Mouse (Mus musculus): ENCODE measurements around the gene Aoc2.
"Not testable (repeated sequence)": the region's sequence is repeated elsewhere in the genome, so short reads cannot be mapped to it uniquely, and the experiment has no call there.

Aoc2 gene

GRCm38 (mm10) chr11:101353436-101353835, 28.6 kb downstream of the Aoc2 start:
- intact Hi-C loops (cut with DNase I) = no loop called here

DNA sequence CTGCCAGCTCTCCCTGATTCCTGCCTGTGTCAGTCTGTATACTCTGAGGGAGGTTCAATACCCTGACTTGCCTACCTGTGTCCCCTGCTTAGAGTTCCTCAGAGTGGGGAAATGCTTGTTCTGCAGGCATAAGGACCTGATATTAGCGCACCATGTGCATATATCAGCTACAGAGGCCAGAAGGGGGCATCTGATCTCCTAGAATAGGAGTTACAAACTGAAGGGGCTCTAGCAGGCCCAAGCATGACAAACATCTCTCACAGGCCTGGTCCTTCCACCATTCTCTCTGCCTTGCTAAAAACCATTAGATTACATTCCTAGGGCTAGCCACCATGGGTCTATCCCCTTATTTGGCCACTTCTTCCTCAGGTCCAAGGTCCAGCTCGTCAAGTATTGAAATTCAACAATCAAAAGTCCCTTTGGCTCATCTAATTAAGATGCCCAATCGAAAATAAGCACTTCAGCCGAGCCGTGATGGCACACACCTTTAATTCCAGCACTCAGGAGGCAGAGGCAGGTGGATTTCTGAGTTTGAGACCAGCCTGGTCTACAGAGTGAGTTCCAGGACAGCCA, 29.7 kb downstream of the Aoc2 start:
- intact Hi-C loops (cut with DNase I) = no loop called here

DNA sequence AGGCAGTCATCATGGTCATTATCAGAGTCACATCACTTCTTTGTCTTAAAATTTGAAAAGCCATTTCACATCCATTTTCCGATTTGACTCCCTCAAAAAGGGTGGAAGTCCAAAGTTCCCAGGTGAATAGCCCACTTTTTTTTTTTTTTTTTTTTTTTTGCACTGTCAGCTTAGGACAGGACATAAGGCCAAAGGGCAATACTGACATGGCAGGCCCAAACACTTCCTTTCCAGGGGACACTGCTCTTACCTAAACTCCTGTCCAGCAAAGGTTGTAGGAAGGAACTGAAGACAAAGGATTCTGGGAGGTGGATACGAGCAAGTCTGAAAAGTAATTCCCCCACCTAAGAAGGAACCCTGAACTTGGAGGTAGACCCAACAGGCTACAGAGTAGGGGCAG, 31.1 kb downstream of the Aoc2 start:
- intact Hi-C loops (cut with DNase I) = no loop called here

DNA sequence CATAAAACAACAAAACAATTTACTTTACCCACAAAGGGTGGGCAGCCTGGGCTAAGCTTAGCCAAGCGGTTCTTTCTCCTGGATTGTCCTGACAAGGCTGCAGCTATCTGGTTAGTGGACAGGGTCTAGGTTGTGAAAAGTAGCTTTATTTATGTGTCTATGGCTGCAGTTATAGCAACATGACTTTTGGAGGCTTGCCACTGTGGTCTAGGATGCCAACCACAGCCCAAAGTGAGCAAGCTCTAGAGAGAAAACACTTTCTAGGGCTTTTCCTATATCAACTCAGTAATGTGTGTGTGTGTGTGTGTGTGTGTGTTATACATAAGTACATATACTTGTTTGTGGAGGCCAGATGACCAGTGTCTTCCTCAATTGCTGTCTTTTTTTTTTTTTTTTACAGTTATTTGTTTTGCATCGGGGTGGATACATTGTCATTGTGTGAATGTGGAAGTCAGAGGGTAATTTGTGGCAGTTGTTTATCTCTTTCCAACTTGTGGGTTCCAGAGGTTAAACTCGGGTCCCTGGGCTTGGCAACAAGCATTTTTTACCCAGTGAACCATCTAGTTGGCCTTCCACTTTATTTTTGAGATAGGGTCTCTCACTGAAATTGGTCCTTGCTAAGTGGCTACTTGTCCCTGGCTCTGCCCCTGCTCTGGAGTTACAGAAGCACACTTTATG, 32.8 kb downstream of the Aoc2 start:
- intact Hi-C loops (cut with DNase I) = no loop called here

- intact Hi-C loops (cut with DNase I) = no loop called here
Observed at GRCm38 (mm10) chr11:101359776-101360175, 34.9 kb downstream of the Aoc2 start.

GRCm38 (mm10) chr11:101360651-101361113, 35.8 kb downstream of the Aoc2 start:
- intact Hi-C loops (cut with DNase I) = no loop called here

DNA sequence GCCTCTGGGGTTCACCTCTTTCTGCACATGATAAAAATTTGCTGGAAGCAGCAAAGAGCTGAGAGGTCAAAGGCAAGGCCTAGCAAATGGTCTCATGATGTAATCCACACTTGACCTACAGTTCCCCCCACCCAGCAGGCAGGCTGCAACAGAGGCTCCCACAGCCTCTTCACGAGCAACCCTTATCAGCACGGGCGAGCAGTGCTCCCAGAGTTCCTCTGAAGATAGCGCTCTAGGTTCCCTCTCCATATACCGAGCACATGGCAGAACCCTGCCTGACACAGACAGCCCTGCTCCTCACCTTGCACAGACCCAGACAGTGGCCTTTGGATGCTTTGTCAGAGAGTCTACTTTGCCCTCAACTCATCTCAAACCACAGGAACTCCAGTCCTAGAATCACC, 39.7 kb downstream of the Aoc2 start:
- intact Hi-C loops (cut with DNase I) = no loop called here

DNA sequence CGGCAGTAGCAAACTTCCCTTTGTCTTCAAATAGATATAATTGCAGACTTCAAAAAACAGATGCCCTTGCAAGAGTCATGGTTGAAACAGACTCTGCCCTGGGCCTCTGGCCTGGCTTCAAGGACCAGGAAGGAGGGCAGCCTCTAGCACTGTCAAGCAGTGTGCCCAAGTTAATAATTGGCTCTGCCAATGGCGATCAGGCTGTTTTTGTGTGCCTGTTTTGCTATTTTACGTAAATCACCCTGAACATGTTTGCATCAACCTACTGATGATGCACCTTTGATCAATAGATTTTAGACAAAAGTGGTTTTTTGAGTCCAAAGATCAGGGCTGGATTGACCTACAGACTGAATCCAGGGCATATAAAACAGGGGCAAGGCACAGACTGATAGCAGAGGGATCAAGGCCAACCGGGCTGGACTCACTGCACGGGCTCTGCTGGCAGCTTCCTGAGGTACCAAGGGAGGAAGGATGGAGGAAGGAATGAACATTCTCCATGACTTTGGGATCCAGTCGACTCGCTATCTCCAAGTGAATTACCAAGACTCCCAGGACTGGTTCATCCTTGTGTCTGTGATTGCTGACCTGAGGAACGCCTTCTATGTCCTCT, 42.6 kb downstream of the Aoc2 start, which contains the start of gene G6pc:
TSS of gene G6pc (plus strand) at position 236 of the 610 bp plus-strand sequence.
- intact Hi-C loops (cut with DNase I) = no loop called here

DNA sequence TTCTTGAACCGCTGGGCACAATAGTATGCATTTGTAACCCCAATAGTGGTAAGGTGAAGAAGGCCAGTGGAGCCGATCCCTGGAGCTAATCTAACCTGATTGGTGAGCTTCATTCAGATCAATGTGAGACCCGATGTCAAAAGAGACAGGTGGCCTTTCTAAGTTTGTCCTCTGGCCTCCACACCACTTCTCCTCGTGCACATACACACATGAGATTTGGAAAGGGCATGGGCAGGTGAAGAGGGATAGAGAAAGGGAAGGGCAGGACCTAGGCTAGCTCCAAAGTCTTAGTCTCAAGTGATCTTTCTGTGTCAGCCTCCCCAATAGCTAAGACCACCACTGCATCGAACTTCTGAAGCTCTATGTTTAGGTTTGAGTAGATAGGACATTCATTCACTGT, 45.3 kb downstream of the Aoc2 start:
- intact Hi-C loops (cut with DNase I) = no loop called here

DNA sequence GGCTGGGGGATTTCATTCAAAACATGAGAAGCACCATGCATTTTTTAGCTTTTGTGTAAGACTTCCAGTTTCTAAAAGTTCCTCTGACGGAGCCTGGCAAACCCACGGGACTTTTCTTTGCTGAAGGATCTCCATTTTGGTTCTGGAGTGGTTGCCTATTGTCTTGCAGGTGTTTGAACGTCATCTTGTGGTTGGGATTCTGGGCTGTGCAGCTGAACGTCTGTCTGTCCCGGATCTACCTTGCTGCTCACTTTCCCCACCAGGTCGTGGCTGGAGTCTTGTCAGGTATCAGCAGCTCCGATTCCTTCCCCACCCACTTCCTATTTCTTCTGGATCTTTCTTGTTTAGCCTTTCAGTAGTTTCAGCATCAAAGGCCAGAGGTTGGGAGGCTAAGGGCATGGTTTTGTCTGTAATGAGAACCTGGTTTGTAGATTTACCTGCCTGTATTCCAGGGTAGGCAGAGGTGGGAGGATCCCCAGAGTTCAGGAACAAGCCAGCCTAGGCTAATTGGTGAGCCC, 49.6 kb downstream of the Aoc2 start:
- intact Hi-C loops (cut with DNase I) = no loop called here

DNA sequence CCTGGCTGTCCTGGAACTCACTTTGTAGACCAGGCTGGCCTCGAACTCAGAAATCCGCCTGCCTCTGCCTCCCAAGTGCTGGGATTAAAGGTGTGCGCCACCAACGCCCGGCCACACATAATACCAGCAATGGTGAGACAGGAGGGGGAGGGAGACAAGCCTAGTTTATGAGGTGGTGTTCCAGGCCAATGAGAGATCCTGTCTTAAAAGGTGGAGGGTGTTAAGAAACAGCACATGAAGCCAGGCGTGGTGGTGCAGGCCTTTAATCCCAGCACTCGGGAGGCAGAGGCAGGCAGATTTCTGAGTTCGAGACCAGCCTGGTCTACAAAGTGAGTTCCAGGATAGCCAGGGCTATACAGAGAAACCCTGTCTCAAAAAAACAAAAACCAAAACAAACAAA, 53.3 kb downstream of the Aoc2 start:
- intact Hi-C loops (cut with DNase I) = not testable (repeated sequence)

DNA sequence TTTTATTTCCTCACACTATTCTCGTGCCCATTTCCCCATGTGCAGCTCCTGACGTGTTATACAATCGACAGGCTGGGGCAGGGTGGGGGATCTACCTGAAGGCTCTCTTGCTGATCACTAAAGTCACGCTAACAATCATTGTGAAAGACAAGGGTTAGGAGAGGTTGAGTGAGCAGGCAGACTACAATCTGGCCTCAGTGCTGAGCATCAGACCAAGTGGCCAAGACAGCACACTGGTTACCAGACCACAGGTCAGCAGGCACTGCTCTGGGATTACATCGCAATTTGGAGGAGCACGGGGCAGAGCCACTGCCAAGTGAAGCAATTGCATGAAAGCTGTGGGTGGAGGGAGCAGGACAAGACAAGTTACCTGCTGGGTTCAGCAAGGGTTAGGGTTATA, 54.1 kb downstream of the Aoc2 start:
- intact Hi-C loops (cut with DNase I) = no loop called here

Small RNA genes lying within 50 kb of the gene (microRNA-seq; reads per million reads assigned to microRNA genes)
- 0 reads per million in 2 experiments for gene Gm25593

All from adrenal gland (tissue).